Mouse (Mus musculus): ENCODE results near the gene Lyrm4.

Lyrm4 gene

GRCm38 (mm10) chr13:36117143-36118014 lies at the start of gene Lyrm4, which contains the start of gene Fars2:
Lyrm4 (minus strand) TSS chr13:36117526.
Fars2 (plus strand) TSS chr13:36117412.
- peak; percentile 93 for DNase-seq (ENCODE audit: low spot score in 2 of 2)

GRCm38 (mm10) chr13:36163898-36164297 lies 46.6 kb upstream of the Lyrm4 start:
- DNase-seq (ENCODE audit: low spot score in 2 of 2): no peak

- DNase-seq (ENCODE audit: low spot score in 2 of 2): no peak
These were observed 46.1 kb upstream of the Lyrm4 start for GRCm38 (mm10) chr13:36163411-36163810.

- DNase-seq (ENCODE audit: low spot score in 2 of 2): no peak
These were observed 39.1 kb upstream of the Lyrm4 start for GRCm38 (mm10) chr13:36156340-36156931.

- no peak for DNase-seq (ENCODE audit: low spot score in 2 of 2)
These were observed 35.6 kb upstream of the Lyrm4 start for GRCm38 (mm10) chr13:36152728-36153498.

GRCm38 (mm10) chr13:36150272-36150671 lies 32.9 kb upstream of the Lyrm4 start:
- DNase-seq (ENCODE audit: low spot score in 2 of 2): no peak

GRCm38 (mm10) chr13:36149175-36149939 lies 32.0 kb upstream of the Lyrm4 start:
- no peak for DNase-seq (ENCODE audit: low spot score in 2 of 2)

- no peak for DNase-seq (ENCODE audit: low spot score in 2 of 2)
These were observed 28.3 kb upstream of the Lyrm4 start for GRCm38 (mm10) chr13:36145601-36146000.

GRCm38 (mm10) chr13:36140247-36141016 lies 23.1 kb upstream of the Lyrm4 start:
- DNase-seq (ENCODE audit: low spot score in 2 of 2): no peak

- no peak for DNase-seq (ENCODE audit: low spot score in 2 of 2)
These were observed 22.4 kb upstream of the Lyrm4 start for GRCm38 (mm10) chr13:36139703-36140102.

- DNase-seq (ENCODE audit: low spot score in 2 of 2): no peak
These were observed 14.8 kb upstream of the Lyrm4 start for GRCm38 (mm10) chr13:36131992-36132649.

GRCm38 (mm10) chr13:36131401-36131800 lies 14.1 kb upstream of the Lyrm4 start:
- DNase-seq (ENCODE audit: low spot score in 2 of 2): no peak

- no peak for DNase-seq (ENCODE audit: low spot score in 2 of 2)
These were observed 12.2 kb upstream of the Lyrm4 start for GRCm38 (mm10) chr13:36129360-36130054.

- no peak for DNase-seq (ENCODE audit: low spot score in 2 of 2)
These were observed 3.3 kb upstream of the Lyrm4 start for GRCm38 (mm10) chr13:36120606-36121005.

- DNase-seq (ENCODE audit: low spot score in 2 of 2): no peak
These were observed 2.4 kb upstream of the Lyrm4 start for GRCm38 (mm10) chr13:36119684-36120083.

GRCm38 (mm10) chr13:36116520-36117142 lies 695 bp downstream of the Lyrm4 start:
- peak; percentile 14 to 27 for DNase-seq (ENCODE audit: low spot score in 2 of 2)

GRCm38 (mm10) chr13:36113181-36113580 lies 4.1 kb downstream of the Lyrm4 start:
- no peak for DNase-seq (ENCODE audit: low spot score in 2 of 2)

GRCm38 (mm10) chr13:36111331-36111730 lies 6.0 kb downstream of the Lyrm4 start:
- DNase-seq (ENCODE audit: low spot score in 2 of 2): no peak

- no peak for DNase-seq (ENCODE audit: low spot score in 2 of 2)
These were observed 8.8 kb downstream of the Lyrm4 start for GRCm38 (mm10) chr13:36108528-36108927.
